Mouse (Mus musculus): Measurements from ENCODE around the gene Nr2f1.

GRCm38 (mm10) chr13:78193211-78193610 lies 6.3 kb downstream of the Nr2f1 start:
- TF ChIP-seq CTCF (conservative IDR thresholded peaks at IDR 0.05 in 1 of 2, IDR thresholded peaks at IDR 0.05 in 1 of 2; ENCODE audit: low read depth in 2 of 2, low read length in 2 of 2) (no peak), MAX (IDR thresholded peaks at IDR 0.05; ENCODE audit: low read length) (no peak), UBTF (IDR thresholded peaks at IDR 0.05; ENCODE audit: low read depth, low read length) (no peak), USF1 (IDR thresholded peaks at IDR 0.05; ENCODE audit: low read depth, low read length) (no peak), POLR2A (IDR thresholded peaks at IDR 0.05; ENCODE audit: low read depth, low read length) (no peak), MEF2A (IDR thresholded peaks at IDR 0.05; ENCODE audit: borderline replicate concordance, low read depth, low read length) (no peak), BHLHE40 (IDR thresholded peaks at IDR 0.05; ENCODE audit: low read depth, low read length) (no peak), IRF4 (IDR thresholded peaks at IDR 0.05; ENCODE audit: low read depth, low read length) (no peak), MXI1 (IDR thresholded peaks at IDR 0.05; ENCODE audit: low read depth, low read length) (no peak), ETS1 (conservative IDR thresholded peaks at IDR 0.05; ENCODE audit: low read depth, low read length) (no peak), TBP (conservative IDR thresholded peaks at IDR 0.05; ENCODE audit: low read depth, low read length) (no peak), RAD21 (IDR thresholded peaks at IDR 0.05; ENCODE audit: low read depth, low read length) (no peak), E2F4 (IDR thresholded peaks at IDR 0.05; ENCODE audit: insufficient replicate concordance, low read depth, low read length) (no peak), SMC3 (IDR thresholded peaks at IDR 0.05; ENCODE audit: low read depth, low read length) (no peak)

All from CH12.LX (cell line).